Mouse (Mus musculus): Measurements from ENCODE around the gene Ldlrap1. TPM values are rescaled to one million over a fixed set of nuclear protein-coding genes. Genes with fewer than 3 reads are reported as not detected.

The Ldlrap1 gene
- polyA plus RNA-seq, 1 experiment from 2014 or later: 5.7 TPM

- H3K36me3 ChIP-seq (ENCODE audit: control insufficient read depth, insufficient read depth, low read length): no peaks in the 10 kb centered on the region
- no peaks in the 10 kb centered on the region for H3K9me3 ChIP-seq (ENCODE audit: control insufficient read depth, low read length)
- ATAC-seq (ENCODE audit: low FRiP score): peak; percentile 74; the same call in 1 of the 2 replicates
- H3K9ac ChIP-seq (ENCODE audit: low read length): 0 out of 2 replicates have a peak overlapping the region, but pooled peaks have one; percentile 24
- H3K4me3 ChIP-seq (ENCODE audit: low read depth, low read length): no peak overlapping the region
- H3K4me2 ChIP-seq: no peak overlapping the region
- no peak overlapping the region for H3K27ac ChIP-seq (ENCODE audit: low read depth, low read length)
- no peaks in the 10 kb centered on the region for H3K4me1 ChIP-seq (ENCODE audit: control insufficient read depth, insufficient read depth, low read length)
- DNase-seq (ENCODE audit: low spot score, missing footprints): peak; percentile 95
- 6% methylated on average over 8 of the region's 8 CpGs for WGBS
- no peaks in the 10 kb centered on the region for H3K27me3 ChIP-seq (ENCODE audit: control insufficient read depth, insufficient read depth, low read length)
Observed at GRCm38 (mm10) chr4:134713937-134714336, 53.9 kb downstream of the Ldlrap1 start.

GRCm38 (mm10) chr4:134705311-134705710, 62.5 kb downstream of the Ldlrap1 start:
- Histone ChIP-seq H3K9ac (ENCODE audit: low read length) (no peak overlapping the region), H3K4me3 (ENCODE audit: low read depth, low read length) (no peak overlapping the region), H3K27ac (ENCODE audit: low read depth, low read length) (no peak overlapping the region), H3K36me3 (ENCODE audit: control insufficient read depth, insufficient read depth, low read length) (no peaks in the 10 kb centered on the region), H3K4me2 (0 out of 2 replicates have a peak overlapping the region, but pooled peaks have one; percentile 77), H3K4me1 (ENCODE audit: control insufficient read depth, insufficient read depth, low read length) (peaks cover 10% of the 10 kb centered on the region), H3K9me3 (ENCODE audit: control insufficient read depth, low read length) (no peaks in the 10 kb centered on the region), H3K27me3 (ENCODE audit: control insufficient read depth, insufficient read depth, low read length) (peaks cover 25% of the 10 kb centered on the region)
- ATAC-seq (ENCODE audit: low FRiP score) (no peak), DNase-seq (ENCODE audit: low spot score, missing footprints) (peak; percentile 77)
- WGBS: 69% methylated on average over 5 of the region's 5 CpGs

- Histone ChIP-seq H3K4me1 (ENCODE audit: control insufficient read depth, insufficient read depth, low read length) (peaks cover 10% of the 10 kb centered on the region), H3K4me3 (ENCODE audit: low read depth, low read length) (peak overlapping the region; percentile 56), H3K27ac (ENCODE audit: low read depth, low read length) (no peak overlapping the region), H3K9ac (ENCODE audit: low read length) (peak overlapping the region; percentile 60), H3K36me3 (ENCODE audit: control insufficient read depth, insufficient read depth, low read length) (no peaks in the 10 kb centered on the region), H3K4me2 (peak overlapping the region; percentile 77), H3K9me3 (ENCODE audit: control insufficient read depth, low read length) (no peaks in the 10 kb centered on the region), H3K27me3 (ENCODE audit: control insufficient read depth, insufficient read depth, low read length) (peaks cover 25% of the 10 kb centered on the region)
- WGBS: 1% methylated on average over 21 of the region's 21 CpGs
- ATAC-seq (ENCODE audit: low FRiP score): no peak; the same call in 1 of the 2 replicates
- no peak for DNase-seq (ENCODE audit: low spot score, missing footprints)
Observed at GRCm38 (mm10) chr4:134704590-134704989, 63.2 kb downstream of the Ldlrap1 start.

- DNase-seq (ENCODE audit: low spot score, missing footprints): peak; percentile 100
- H3K4me3 ChIP-seq (ENCODE audit: low read depth, low read length): peak within 1 kb of the TSS; percentile 56
- H3K27me3 ChIP-seq (ENCODE audit: control insufficient read depth, insufficient read depth, low read length): peaks cover 25% of the 10 kb centered on the region
- H3K36me3 ChIP-seq (ENCODE audit: control insufficient read depth, insufficient read depth, low read length): no peaks in the 10 kb centered on the region
- ATAC-seq (ENCODE audit: low FRiP score): peak; percentile 98
- H3K4me2 ChIP-seq: peak within 1 kb of the TSS; percentile 98
- H3K4me1 ChIP-seq (ENCODE audit: control insufficient read depth, insufficient read depth, low read length): peaks cover 10% of the 10 kb centered on the region
- no peak within 1 kb of the TSS for H3K27ac ChIP-seq (ENCODE audit: low read depth, low read length)
- under 1% methylated on average over 75 of the region's 81 CpGs for WGBS
- H3K9me3 ChIP-seq (ENCODE audit: control insufficient read depth, low read length): no peaks in the 10 kb centered on the region
- H3K9ac ChIP-seq (ENCODE audit: low read length): peak within 1 kb of the TSS; percentile 60
Observed at GRCm38 (mm10) chr4:134703835-134704546, 63.8 kb downstream of the Ldlrap1 start, which contains the start of gene Man1c1. Gene Man1c1, minus strand, starts transcription at chr4:134704290.

GRCm38 (mm10) chr4:134702981-134703834, 64.6 kb downstream of the Ldlrap1 start:
- Histone ChIP-seq H3K27me3 (ENCODE audit: control insufficient read depth, insufficient read depth, low read length) (peaks cover 25% of the 10 kb centered on the region), H3K9ac (ENCODE audit: low read length) (peak overlapping the region; percentile 60), H3K9me3 (ENCODE audit: control insufficient read depth, low read length) (no peaks in the 10 kb centered on the region), H3K4me1 (ENCODE audit: control insufficient read depth, insufficient read depth, low read length) (peaks cover 10% of the 10 kb centered on the region), H3K36me3 (ENCODE audit: control insufficient read depth, insufficient read depth, low read length) (no peaks in the 10 kb centered on the region), H3K4me2 (peak overlapping the region; percentile 98), H3K4me3 (ENCODE audit: low read depth, low read length) (peak overlapping the region; percentile 56), H3K27ac (ENCODE audit: low read depth, low read length) (no peak overlapping the region)
- ATAC-seq (ENCODE audit: low FRiP score) (peak; percentile 13), DNase-seq (ENCODE audit: low spot score, missing footprints) (peak; percentile 94)
- under 1% methylated on average over 82 of the region's 90 CpGs for WGBS

- 40% methylated on average over 6 of the region's 6 CpGs for WGBS
- DNase-seq (ENCODE audit: low spot score, missing footprints): peak; percentile 95
- H3K4me3 ChIP-seq (ENCODE audit: low read depth, low read length): no peak overlapping the region; the same call in 1 of the 2 replicates
- no peak overlapping the region for H3K27ac ChIP-seq (ENCODE audit: low read depth, low read length)
- no peak for ATAC-seq (ENCODE audit: low FRiP score)
- peaks cover 25% of the 10 kb centered on the region for H3K27me3 ChIP-seq (ENCODE audit: control insufficient read depth, insufficient read depth, low read length)
- no peaks in the 10 kb centered on the region for H3K9me3 ChIP-seq (ENCODE audit: control insufficient read depth, low read length)
- no peaks in the 10 kb centered on the region for H3K36me3 ChIP-seq (ENCODE audit: control insufficient read depth, insufficient read depth, low read length)
- H3K4me1 ChIP-seq (ENCODE audit: control insufficient read depth, insufficient read depth, low read length): peaks cover 10% of the 10 kb centered on the region
- peak overlapping the region; percentile 17; the same call in 1 of the 2 replicates for H3K4me2 ChIP-seq
- no peak overlapping the region for H3K9ac ChIP-seq (ENCODE audit: low read length)
Observed at GRCm38 (mm10) chr4:134701934-134702333, 65.9 kb downstream of the Ldlrap1 start.

- Histone ChIP-seq H3K4me1 (ENCODE audit: control insufficient read depth, insufficient read depth, low read length) (peaks cover 10% of the 10 kb centered on the region), H3K9me3 (ENCODE audit: control insufficient read depth, low read length) (no peaks in the 10 kb centered on the region), H3K9ac (ENCODE audit: low read length) (no peak overlapping the region), H3K36me3 (ENCODE audit: control insufficient read depth, insufficient read depth, low read length) (no peaks in the 10 kb centered on the region), H3K4me2 (no peak overlapping the region), H3K4me3 (ENCODE audit: low read depth, low read length) (no peak overlapping the region), H3K27me3 (ENCODE audit: control insufficient read depth, insufficient read depth, low read length) (peaks cover 25% of the 10 kb centered on the region), H3K27ac (ENCODE audit: low read depth, low read length) (no peak overlapping the region)
- ATAC-seq (ENCODE audit: low FRiP score) (no peak), DNase-seq (ENCODE audit: low spot score, missing footprints) (no peak)
- 89% methylated on average over 2 of the region's 2 CpGs for WGBS
Observed at GRCm38 (mm10) chr4:134700911-134701310, 66.9 kb downstream of the Ldlrap1 start.

GRCm38 (mm10) chr4:134693202-134693940, 74.5 kb downstream of the Ldlrap1 start:
- Histone ChIP-seq H3K4me3 (ENCODE audit: low read depth, low read length) (no peak overlapping the region), H3K27me3 (ENCODE audit: control insufficient read depth, insufficient read depth, low read length) (no peaks in the 10 kb centered on the region), H3K27ac (ENCODE audit: low read depth, low read length) (no peak overlapping the region), H3K9me3 (ENCODE audit: control insufficient read depth, low read length) (peaks cover 3% of the 10 kb centered on the region; the same call in 1 of the 2 replicates), H3K9ac (ENCODE audit: low read length) (no peak overlapping the region), H3K4me1 (ENCODE audit: control insufficient read depth, insufficient read depth, low read length) (no peaks in the 10 kb centered on the region), H3K36me3 (ENCODE audit: control insufficient read depth, insufficient read depth, low read length) (no peaks in the 10 kb centered on the region), H3K4me2 (no peak overlapping the region)
- ATAC-seq (ENCODE audit: low FRiP score): no peak
- WGBS: 74% methylated on average over 9 of the region's 9 CpGs
- DNase-seq (ENCODE audit: low spot score, missing footprints): peak; percentile 73

Measured in midbrain, embryonic 11.5 days (tissue).